32 mouse cellular contexts compared by ENCODE assay signal in the genomic region with DNA sequence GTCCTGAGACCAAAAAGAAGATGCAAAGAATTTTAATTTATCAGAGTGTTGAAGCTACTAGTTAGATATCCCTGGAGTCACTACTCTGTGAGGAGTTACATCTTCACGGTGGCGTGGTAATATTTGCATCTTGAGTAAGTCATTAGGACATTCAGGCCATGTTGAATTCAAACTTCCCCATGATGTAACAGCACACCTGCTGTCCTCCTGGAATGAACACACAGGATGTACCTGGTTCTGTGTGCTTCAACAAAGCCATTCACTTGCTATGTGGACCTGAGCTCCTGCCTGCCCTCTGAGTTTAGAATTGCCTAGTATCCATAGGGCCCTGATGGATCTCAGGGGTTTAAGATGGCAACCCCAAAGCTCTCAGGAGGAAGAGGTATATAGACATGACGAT.
"Had no signal": no experiment of that assay in that cellular context is flagged by ENCODE, and none has a peak within 500 bp of the region (broad histone marks: within the 10 kb centered on the region; RNA-seq: fewer than 3 reads in every experiment).

No protein-coding gene starts in this region.

- DNase-seq: left cerebral cortex, postnatal 4 days; liver; liver, embryonic 13.5 days; liver, postnatal 0 days; lung, adult 18-20 months; lung, adult 2 months; lung, embryonic 14.5 days; lung, postnatal 10 days; lung, postnatal 14 days; lung, postnatal 36 days; lung, postnatal 4 days; midbrain, embryonic 14.5 days had no signal

- H3K27ac ChIP-seq: left cerebral cortex, adult 2 months; limb, embryonic 10.5 days; limb, embryonic 12.5 days; limb, embryonic 13.5 days; limb, embryonic 15.5 days; liver, embryonic 12.5 days; liver, embryonic 13.5 days; liver, embryonic 14.5 days; liver, embryonic 15.5 days; macrophage; midbrain, embryonic 12.5 days; midbrain, embryonic 13.5 days; midbrain, embryonic 15.5 days had no signal

- H3K4me2 ChIP-seq: limb, embryonic 12.5 days; limb, embryonic 13.5 days; limb, embryonic 15.5 days; liver, embryonic 11.5 days; liver, embryonic 12.5 days; liver, embryonic 13.5 days; liver, embryonic 15.5 days; lung, embryonic 14.5 days; lung, embryonic 15.5 days; midbrain, embryonic 11.5 days; midbrain, embryonic 12.5 days; midbrain, embryonic 13.5 days; midbrain, embryonic 15.5 days had no signal

- H3K9ac ChIP-seq: limb, embryonic 12.5 days; limb, embryonic 13.5 days; limb, embryonic 15.5 days; liver, embryonic 12.5 days; liver, embryonic 13.5 days; liver, embryonic 14.5 days; liver, embryonic 15.5 days; liver, postnatal 0 days; lung, embryonic 14.5 days; lung, embryonic 15.5 days; midbrain, embryonic 12.5 days; midbrain, embryonic 13.5 days; midbrain, embryonic 15.5 days had no signal

- H3K27me3 ChIP-seq: limb, embryonic 12.5 days; limb, embryonic 13.5 days; limb, embryonic 15.5 days; liver, embryonic 12.5 days; liver, embryonic 13.5 days; liver, embryonic 15.5 days; lung, embryonic 15.5 days; midbrain, embryonic 12.5 days; midbrain, embryonic 13.5 days; midbrain, embryonic 15.5 days had no signal

- H3K36me3 ChIP-seq: limb, embryonic 10.5 days; limb, embryonic 12.5 days; limb, embryonic 13.5 days; limb, embryonic 15.5 days; liver, embryonic 12.5 days; liver, embryonic 13.5 days; liver, embryonic 15.5 days; lung, embryonic 15.5 days; midbrain, embryonic 10.5 days; midbrain, embryonic 12.5 days; midbrain, embryonic 13.5 days; midbrain, embryonic 15.5 days had no signal

- H3K9me3 ChIP-seq: limb, embryonic 10.5 days; limb, embryonic 12.5 days; limb, embryonic 13.5 days; limb, embryonic 15.5 days; liver, embryonic 12.5 days; liver, embryonic 13.5 days; liver, embryonic 15.5 days; lung, embryonic 15.5 days; megakaryocyte, embryonic 14.5 days; midbrain, embryonic 10.5 days; midbrain, embryonic 12.5 days; midbrain, embryonic 13.5 days; midbrain, embryonic 15.5 days had no signal

- ATAC-seq: liver, embryonic 12.5 days; liver, postnatal 0 days; lung, postnatal 0 days; midbrain, embryonic 13.5 days; midbrain, embryonic 15.5 days; midbrain, embryonic 16.5 days had no signal

- H3K4me3 ChIP-seq: left cerebral cortex, adult 2 months; limb, embryonic 10.5 days; limb, embryonic 12.5 days; limb, embryonic 13.5 days; limb, embryonic 15.5 days; liver, embryonic 12.5 days; liver, embryonic 13.5 days; liver, embryonic 15.5 days; lung, embryonic 15.5 days; megakaryocyte, embryonic 14.5 days; midbrain, embryonic 10.5 days; midbrain, embryonic 12.5 days; midbrain, embryonic 13.5 days; midbrain, embryonic 15.5 days; myocyte had no signal
